Mouse (Mus musculus) stomach, adult 2 months (tissue): ENCODE data around the gene 1700024P04Rik. TPM values are rescaled to one million over a fixed set of nuclear protein-coding genes. Genes with fewer than 3 reads are reported as not detected.

Source experiments
- polyA plus RNA-seq: library from polyadenylated mRNA; depleted of rRNA; stranded (reverse); fragments of >200 nt; gene quantifications from 2 replicates; pipeline ENCODE4 v1.2.3, GENCODE M21; 2012; rRNA removed

Gene 1700024P04Rik
- not detected in 2 replicates for polyA plus RNA-seq

GRCm38 (mm10) chr13:98984465-98984864 is at the start of gene 1700024P04Rik:
Gene 1700024P04Rik (minus strand): TSS chr13:98984565.

Other genes starting within 250 kb of the 1700024P04Rik start
- gene Fcho2, start 169.1 kb downstream of the 1700024P04Rik start, polyA plus RNA-seq, result 1.6 and 2.0 TPM in 2 replicates
- gene Tnpo1, start 58.2 kb downstream of the 1700024P04Rik start, polyA plus RNA-seq, result 2.0 and 3.3 TPM in 2 replicates
- 0.33 and 0.71 TPM in 2 replicates for gene Zfp366, start 200.3 kb upstream of the 1700024P04Rik start, polyA plus RNA-seq